Mouse (Mus musculus): Measurements from ENCODE around the gene Slc6a18. TPM values are rescaled to one million over a fixed set of nuclear protein-coding genes. Genes with fewer than 3 reads are reported as not detected.
A peak's percentile ranks its signal among the peaks of the same experiment; 100 is the strongest.
"Not testable (repeated sequence)": the region's sequence is repeated elsewhere in the genome, so short reads cannot be mapped to it uniquely, and the experiment has no call there.

The Slc6a18 gene
- polyA plus RNA-seq, 1 experiment from 2014 or later = not detected

DNA sequence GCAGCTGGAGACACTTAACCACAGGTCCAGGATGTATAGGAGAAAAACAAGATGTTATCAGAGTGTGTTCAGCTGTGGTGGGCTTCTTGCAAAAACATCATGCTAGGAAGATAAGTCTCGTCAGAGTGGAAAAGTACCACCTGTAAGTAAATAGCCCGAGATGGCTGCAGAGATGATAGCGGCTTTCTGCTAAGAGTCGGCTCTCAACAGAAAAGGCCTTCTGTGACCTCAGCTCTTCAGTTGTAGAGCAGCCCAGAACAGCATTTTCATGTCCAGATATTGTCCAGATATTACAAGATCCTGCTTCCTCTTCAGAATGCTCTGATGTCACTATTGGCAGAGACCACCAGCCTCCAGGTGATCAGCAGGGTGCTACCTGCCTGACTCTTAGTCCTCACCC is 25.7 kb upstream of the Slc6a18 start:
- not testable (repeated sequence) for H3K4me2 ChIP-seq; H3K9me3 ChIP-seq (replicated peaks); H3K27ac ChIP-seq; H3K4me3 ChIP-seq; H3K9ac ChIP-seq; H3K4me1 ChIP-seq; H3K36me3 ChIP-seq; ATAC-seq; H3K27me3 ChIP-seq (replicated peaks)
- WGBS (ENCODE audit: insufficient replicate concordance) = 38% methylated on average over 4 of the region's 4 CpGs

DNA sequence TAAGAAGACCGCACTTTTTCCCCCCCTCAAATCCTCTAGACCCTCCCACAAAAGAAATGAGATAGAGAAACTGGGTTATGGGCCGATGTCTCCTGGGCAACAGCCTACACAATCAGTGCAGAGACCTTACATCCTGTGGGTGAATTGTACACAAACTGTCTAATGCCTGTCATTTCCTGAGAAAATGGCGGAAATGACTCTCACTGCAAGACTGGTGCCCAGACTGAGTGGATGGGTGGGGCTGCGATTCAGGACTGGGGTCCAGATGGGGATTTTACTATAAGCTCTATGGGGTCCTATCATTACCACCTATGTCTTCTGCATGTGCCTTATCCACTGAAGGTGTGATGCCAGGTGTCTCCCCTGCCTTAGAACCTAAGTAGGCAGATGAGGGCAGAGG is 25.0 kb upstream of the Slc6a18 start:
- H3K4me2 ChIP-seq = no peak overlapping the region
- H3K27me3 ChIP-seq (replicated peaks) = no peaks in the 10 kb centered on the region
- no peak for ATAC-seq
- H3K4me1 ChIP-seq = no peaks in the 10 kb centered on the region
- H3K4me3 ChIP-seq = no peak overlapping the region
- H3K9ac ChIP-seq = no peak overlapping the region
- H3K27ac ChIP-seq = no peak overlapping the region
- 66% methylated on average over 4 of the region's 4 CpGs for WGBS (ENCODE audit: insufficient replicate concordance)
- no peaks in the 10 kb centered on the region for H3K9me3 ChIP-seq (replicated peaks)
- H3K36me3 ChIP-seq = no peaks in the 10 kb centered on the region

DNA sequence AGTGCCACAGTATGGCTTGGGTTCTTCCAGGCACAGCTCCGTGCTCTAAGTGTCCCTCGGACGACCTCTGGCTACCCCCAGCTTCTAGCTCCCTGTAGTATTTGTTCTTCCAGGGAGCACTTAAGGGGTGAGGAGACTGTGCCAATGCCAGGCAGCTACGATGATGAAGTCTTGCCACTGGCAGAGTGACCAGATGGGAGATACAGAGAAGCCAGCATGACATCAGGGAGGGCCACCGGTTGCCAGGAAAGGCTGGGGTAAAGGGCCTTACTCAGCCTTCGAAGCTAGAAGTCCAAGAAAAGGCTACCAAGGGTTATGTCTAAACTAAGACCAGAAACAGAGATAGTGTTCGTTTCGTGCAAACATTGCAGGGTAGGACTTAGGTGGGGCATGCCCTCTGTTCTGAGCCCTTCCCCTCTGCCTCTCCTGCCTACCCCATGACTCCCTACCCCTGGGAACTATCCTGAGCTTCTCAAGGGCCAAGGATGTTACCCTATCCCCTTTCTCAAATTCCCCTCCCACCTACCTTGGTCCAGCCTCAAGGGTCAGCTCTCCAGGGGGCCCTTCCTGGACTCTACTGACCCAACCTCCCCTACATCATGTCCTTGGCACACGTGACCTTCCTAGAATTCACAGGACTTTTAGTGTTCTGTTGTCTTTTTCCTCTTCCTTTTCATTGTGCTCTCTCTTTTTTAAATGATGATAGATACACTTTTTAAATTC is 23.5 kb upstream of the Slc6a18 start:
- H3K4me1 ChIP-seq = no peaks in the 10 kb centered on the region
- H3K4me2 ChIP-seq = no peak overlapping the region
- H3K27ac ChIP-seq = no peak overlapping the region
- WGBS (ENCODE audit: insufficient replicate concordance) = 67% methylated on average over 9 of the region's 9 CpGs
- H3K4me3 ChIP-seq = no peak overlapping the region
- H3K27me3 ChIP-seq (replicated peaks) = no peaks in the 10 kb centered on the region
- no peaks in the 10 kb centered on the region for H3K36me3 ChIP-seq
- no peak overlapping the region for H3K9ac ChIP-seq
- no peaks in the 10 kb centered on the region for H3K9me3 ChIP-seq (replicated peaks)
- ATAC-seq = no peak

DNA sequence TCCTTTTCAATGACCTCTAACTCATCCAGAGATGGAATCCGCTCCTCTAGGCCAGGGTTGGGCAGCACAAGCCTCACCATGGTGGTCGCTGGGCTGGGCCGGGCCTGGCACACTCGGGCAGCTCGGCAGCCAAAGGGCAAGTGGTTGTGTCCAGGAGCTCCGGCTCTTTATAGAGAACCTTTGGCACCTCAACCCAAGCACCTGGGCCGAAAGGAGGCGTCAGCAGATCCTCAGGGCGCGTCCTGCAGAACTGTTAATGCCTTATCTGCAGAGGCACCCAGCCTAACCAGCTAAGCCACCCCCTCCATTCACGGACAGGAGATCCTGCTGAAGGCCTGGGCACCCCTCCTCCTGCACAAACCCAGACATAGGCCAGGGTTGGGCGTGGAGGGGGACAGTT is 22.7 kb upstream of the Slc6a18 start:
- WGBS (ENCODE audit: insufficient replicate concordance) = 66% methylated on average over 12 of the region's 12 CpGs
- Histone ChIP-seq H3K4me2 (no peak overlapping the region), H3K4me3 (no peak overlapping the region), H3K27me3 (replicated peaks) (no peaks in the 10 kb centered on the region), H3K9ac (no peak overlapping the region), H3K4me1 (no peaks in the 10 kb centered on the region), H3K36me3 (no peaks in the 10 kb centered on the region), H3K9me3 (replicated peaks) (no peaks in the 10 kb centered on the region), H3K27ac (no peak overlapping the region)
- no peak for ATAC-seq

DNA sequence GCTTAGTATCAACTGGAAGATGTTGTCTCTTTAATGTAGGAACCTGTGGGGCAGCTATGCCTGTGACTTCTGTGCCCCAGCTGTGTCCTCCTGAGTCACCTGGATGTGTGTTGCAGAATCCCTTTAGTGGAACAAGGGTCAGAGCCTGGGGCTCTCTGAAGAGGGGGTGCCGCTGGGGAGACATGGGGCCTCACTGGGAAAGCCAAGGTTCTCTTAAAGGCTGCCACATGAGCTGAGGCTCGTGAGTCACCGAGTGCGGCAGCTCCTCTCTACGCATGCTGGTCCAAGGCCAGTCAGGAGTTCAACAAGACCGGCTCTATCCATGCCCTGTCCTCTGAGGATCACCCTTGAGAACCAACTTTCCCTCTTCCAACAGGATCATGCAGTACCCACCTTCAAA is 21.9 kb upstream of the Slc6a18 start:
- Histone ChIP-seq H3K27me3 (replicated peaks) (no peaks in the 10 kb centered on the region), H3K4me1 (no peaks in the 10 kb centered on the region), H3K9ac (no peak overlapping the region), H3K27ac (no peak overlapping the region), H3K36me3 (no peaks in the 10 kb centered on the region), H3K4me3 (no peak overlapping the region), H3K9me3 (replicated peaks) (no peaks in the 10 kb centered on the region), H3K4me2 (no peak overlapping the region)
- WGBS (ENCODE audit: insufficient replicate concordance) = 77% methylated on average over 6 of the region's 6 CpGs
- no peak for ATAC-seq

DNA sequence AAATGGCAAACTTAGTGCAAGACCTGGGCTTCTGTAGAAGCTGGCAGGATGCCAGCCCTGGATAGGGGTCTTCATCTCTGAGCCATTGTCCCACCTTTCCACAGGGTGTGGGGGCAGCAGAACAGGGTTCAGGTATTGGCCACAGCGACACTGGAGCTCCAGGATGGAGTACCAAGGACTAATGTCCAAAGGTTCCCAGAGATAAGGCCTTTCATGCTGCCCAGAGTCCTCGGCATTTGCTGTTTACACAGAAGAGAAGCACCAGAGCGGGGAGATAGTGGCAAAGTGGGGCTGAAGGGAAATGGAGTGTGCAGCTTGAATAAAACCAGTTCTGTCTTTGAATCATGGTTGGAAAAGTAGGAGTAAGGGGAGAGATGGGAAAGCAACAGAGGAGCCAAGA is 18.7 kb upstream of the Slc6a18 start:
- WGBS (ENCODE audit: insufficient replicate concordance) = 48% methylated on average over 3 of the region's 3 CpGs
- Histone ChIP-seq H3K36me3 (no peaks in the 10 kb centered on the region), H3K27me3 (replicated peaks) (no peaks in the 10 kb centered on the region), H3K4me2 (no peak overlapping the region), H3K27ac (no peak overlapping the region), H3K9ac (no peak overlapping the region), H3K4me1 (no peaks in the 10 kb centered on the region), H3K4me3 (no peak overlapping the region), H3K9me3 (replicated peaks) (no peaks in the 10 kb centered on the region)
- no peak for ATAC-seq

DNA sequence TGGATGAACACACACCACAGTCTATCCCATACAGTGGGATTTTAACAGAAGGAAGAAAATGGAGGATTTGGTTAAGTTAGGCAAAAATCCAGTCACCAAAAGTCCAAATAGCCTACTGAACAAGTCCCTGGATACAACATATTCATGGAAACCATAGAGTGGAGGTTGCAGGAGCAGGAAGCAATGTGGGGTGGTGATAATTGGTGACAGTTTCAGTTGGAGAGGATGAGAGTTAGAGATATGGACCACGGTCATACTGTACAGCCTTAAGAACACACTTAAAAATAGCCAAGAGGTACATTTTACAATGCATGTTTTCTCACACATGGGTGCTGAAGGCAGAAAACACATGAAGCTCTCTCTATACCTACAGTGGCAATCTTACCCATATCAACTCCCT is 17.1 kb upstream of the Slc6a18 start:
- WGBS (ENCODE audit: insufficient replicate concordance) = 24% methylated on average over 1 of the region's 1 CpGs
- Histone ChIP-seq H3K36me3 (no peaks in the 10 kb centered on the region), H3K9ac (no peak overlapping the region), H3K4me3 (no peak overlapping the region), H3K9me3 (replicated peaks) (no peaks in the 10 kb centered on the region), H3K4me1 (no peaks in the 10 kb centered on the region), H3K4me2 (no peak overlapping the region), H3K27me3 (replicated peaks) (no peaks in the 10 kb centered on the region), H3K27ac (no peak overlapping the region)
- no peak for ATAC-seq

DNA sequence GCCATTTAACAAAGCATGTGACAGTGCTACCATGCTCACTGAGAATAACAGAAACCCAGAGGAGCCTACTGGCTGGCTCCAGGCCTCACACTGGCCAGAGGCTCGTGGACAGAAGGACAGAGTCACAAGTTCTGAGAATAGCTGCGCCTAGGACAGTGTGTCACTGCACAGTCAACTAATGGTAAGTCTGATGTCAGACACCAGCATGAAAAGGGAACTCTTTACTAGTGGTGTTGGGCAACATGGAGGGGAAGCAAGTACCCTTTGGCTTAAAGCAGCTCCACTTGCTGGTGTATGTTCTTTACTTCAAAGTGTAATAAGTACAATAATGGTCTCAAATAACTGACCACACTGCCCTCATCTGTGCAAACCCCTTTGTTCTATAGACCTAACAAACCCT is 15.5 kb upstream of the Slc6a18 start:
- no peak for ATAC-seq
- H3K4me2 ChIP-seq = no peak overlapping the region
- WGBS (ENCODE audit: insufficient replicate concordance) = 43% methylated on average over 2 of the region's 2 CpGs

DNA sequence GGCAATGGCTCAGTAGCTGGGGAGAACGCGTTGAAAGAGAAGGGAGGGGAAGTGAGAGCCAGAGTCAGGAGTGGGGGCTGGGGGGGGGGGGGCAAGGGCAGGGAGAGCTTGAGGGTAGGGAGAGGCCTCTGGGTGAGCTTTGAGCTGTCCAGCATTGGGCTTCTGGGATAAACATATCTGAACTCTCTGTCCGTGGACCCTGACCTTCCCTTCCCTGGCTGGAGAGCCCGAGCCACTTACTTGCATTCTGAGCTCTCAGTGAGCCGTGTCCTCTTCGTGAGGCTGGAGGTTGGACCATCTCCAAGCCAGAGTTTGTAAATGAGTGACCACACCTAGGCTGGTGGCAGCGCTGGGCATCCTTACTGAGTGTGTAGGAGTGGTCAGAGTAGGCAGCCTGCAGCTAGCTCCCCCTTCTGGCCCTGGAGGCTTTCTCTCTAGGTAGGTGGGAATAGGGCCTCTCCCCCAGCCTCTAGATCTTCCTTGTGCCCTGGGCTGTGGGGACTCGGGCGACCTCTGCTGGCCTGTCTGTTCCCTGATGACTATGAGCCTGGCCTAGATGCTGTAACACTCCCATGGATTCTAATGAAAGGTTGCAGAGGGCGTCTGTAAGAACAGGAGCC is 14.5 kb upstream of the Slc6a18 start:
- no peaks in the 10 kb centered on the region for H3K27me3 ChIP-seq (replicated peaks)
- no peak overlapping the region for H3K4me3 ChIP-seq
- no peak overlapping the region for H3K27ac ChIP-seq
- 25% methylated on average over 10 of the region's 10 CpGs for WGBS (ENCODE audit: insufficient replicate concordance)
- H3K9ac ChIP-seq = no peak overlapping the region
- peak; percentile 83 for ATAC-seq
- H3K4me1 ChIP-seq = no peaks in the 10 kb centered on the region
- H3K36me3 ChIP-seq = no peaks in the 10 kb centered on the region
- H3K4me2 ChIP-seq = no peak overlapping the region
- no peaks in the 10 kb centered on the region for H3K9me3 ChIP-seq (replicated peaks)

More for the DNA sequence above, 15.5 kb upstream of the Slc6a18 start:
- no peak overlapping the region for H3K27ac ChIP-seq
- H3K27me3 ChIP-seq (replicated peaks) = no peaks in the 10 kb centered on the region
- H3K4me3 ChIP-seq = no peak overlapping the region
- H3K4me1 ChIP-seq = no peaks in the 10 kb centered on the region
- no peaks in the 10 kb centered on the region for H3K36me3 ChIP-seq
- H3K9ac ChIP-seq = no peak overlapping the region
- no peaks in the 10 kb centered on the region for H3K9me3 ChIP-seq (replicated peaks)

DNA sequence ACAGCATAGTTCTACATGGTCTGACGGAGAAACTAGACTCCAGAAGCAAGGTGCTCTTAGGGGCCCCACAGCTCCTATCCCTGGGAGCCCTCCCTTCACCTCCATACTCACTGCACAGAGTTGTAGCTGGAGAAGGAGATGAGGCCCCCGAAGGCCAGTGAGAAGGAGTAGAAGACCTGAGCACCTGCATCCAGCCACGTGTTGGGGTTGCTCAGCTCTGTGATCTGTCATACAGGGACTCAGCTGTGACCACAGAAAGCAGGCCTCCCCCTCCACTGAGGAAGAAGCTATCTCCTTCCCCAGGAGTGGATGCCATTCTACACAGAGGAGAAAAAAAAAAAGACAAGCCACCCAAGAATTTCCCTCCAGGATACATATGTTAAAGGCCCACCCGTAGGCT is 11.1 kb upstream of the Slc6a18 start:
- Histone ChIP-seq H3K27ac (no peak overlapping the region), H3K36me3 (no peaks in the 10 kb centered on the region), H3K4me2 (no peak overlapping the region), H3K9ac (no peak overlapping the region), H3K9me3 (replicated peaks) (no peaks in the 10 kb centered on the region), H3K4me1 (no peaks in the 10 kb centered on the region), H3K27me3 (replicated peaks) (no peaks in the 10 kb centered on the region), H3K4me3 (no peak overlapping the region)
- no peak for ATAC-seq
- WGBS (ENCODE audit: insufficient replicate concordance) = 43% methylated on average over 4 of the region's 4 CpGs

DNA sequence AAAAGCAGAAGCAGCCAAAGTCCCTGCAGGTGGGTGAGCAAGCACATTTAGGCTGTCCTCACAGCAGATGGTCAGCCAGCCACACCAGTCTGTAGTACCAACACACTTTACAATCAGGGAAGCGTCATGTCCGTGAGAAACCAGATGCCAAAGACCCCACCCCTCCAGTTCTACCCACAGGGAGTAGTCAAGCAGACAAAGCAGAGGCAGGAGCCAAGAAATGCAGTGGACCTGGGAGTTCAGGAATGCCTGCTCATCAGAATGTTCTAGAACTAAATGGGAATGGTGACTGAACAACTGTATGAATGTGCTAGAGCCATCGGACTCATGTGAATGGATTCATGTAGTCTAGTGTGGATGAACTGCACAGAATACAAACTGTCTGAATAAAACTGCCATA is 9.8 kb upstream of the Slc6a18 start:
- no peak overlapping the region for H3K4me2 ChIP-seq
- no peaks in the 10 kb centered on the region for H3K4me1 ChIP-seq
- no peaks in the 10 kb centered on the region for H3K27me3 ChIP-seq (replicated peaks)
- no peak overlapping the region for H3K4me3 ChIP-seq
- H3K27ac ChIP-seq = no peak overlapping the region
- H3K9ac ChIP-seq = no peak overlapping the region
- WGBS (ENCODE audit: insufficient replicate concordance) = 54% methylated on average over 3 of the region's 3 CpGs
- no peaks in the 10 kb centered on the region for H3K9me3 ChIP-seq (replicated peaks)
- no peak for ATAC-seq
- no peaks in the 10 kb centered on the region for H3K36me3 ChIP-seq

DNA sequence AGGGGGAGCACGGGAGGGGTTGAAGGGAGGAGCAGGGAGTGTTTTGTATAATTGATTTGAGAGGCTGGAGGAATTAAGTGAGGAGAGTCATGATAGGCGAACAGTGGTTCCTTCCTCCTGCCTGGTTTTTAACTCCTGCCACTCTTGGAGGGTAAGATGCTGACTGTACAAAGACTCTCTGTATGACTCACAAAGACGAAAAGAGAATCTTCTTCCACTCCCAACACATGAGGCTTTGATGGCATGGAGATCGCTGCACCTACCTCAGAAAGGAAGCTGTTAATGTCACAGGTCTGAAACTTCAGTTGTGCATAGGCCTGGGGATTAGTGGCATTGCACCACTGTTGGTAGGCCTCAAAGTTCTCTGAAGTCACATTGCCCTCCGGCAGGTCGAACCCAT is 7.7 kb upstream of the Slc6a18 start:
- H3K27me3 ChIP-seq (replicated peaks) = no peaks in the 10 kb centered on the region
- H3K4me2 ChIP-seq = no peak overlapping the region
- H3K4me3 ChIP-seq = no peak overlapping the region
- no peaks in the 10 kb centered on the region for H3K4me1 ChIP-seq
- no peak overlapping the region for H3K9ac ChIP-seq
- H3K9me3 ChIP-seq (replicated peaks) = no peaks in the 10 kb centered on the region
- no peak for ATAC-seq
- 62% methylated on average over 6 of the region's 6 CpGs for WGBS (ENCODE audit: insufficient replicate concordance)
- no peaks in the 10 kb centered on the region for H3K36me3 ChIP-seq
- H3K27ac ChIP-seq = no peak overlapping the region

DNA sequence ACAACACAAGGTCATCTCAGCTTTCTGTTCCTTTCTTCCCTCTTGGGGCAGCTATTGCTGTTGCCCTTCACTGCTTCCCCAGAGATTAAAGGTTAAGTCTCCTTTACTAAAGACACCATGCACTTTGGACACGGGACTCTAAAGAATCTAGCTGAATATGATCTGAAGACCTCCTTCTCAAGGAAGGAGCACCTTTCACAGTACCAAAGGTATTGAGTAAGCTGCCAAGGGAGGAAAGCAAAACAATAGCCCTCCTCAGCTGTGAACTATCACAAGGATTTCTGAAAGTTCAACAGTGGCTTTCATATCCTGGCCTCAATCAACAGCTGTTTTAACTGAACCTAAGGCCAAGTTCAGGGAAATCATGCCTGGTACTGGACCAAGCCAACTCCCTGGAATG is 6.6 kb upstream of the Slc6a18 start:
- 47% methylated on average over 1 of the region's 1 CpGs for WGBS (ENCODE audit: insufficient replicate concordance)
- Histone ChIP-seq H3K4me1 (peaks cover 5% of the 10 kb centered on the region; the same call in 1 of the 2 replicates), H3K4me3 (no peak overlapping the region), H3K27ac (no peak overlapping the region), H3K4me2 (no peak overlapping the region), H3K9ac (no peak overlapping the region), H3K27me3 (replicated peaks) (no peaks in the 10 kb centered on the region), H3K9me3 (replicated peaks) (no peaks in the 10 kb centered on the region), H3K36me3 (no peaks in the 10 kb centered on the region)
- ATAC-seq = no peak
